Mouse (Mus musculus) common myeloid progenitor, adult 5-6 weeks (primary cell): Measurements from ENCODE around the gene Arhgap45. TPM values are rescaled to one million over a fixed set of nuclear protein-coding genes. Genes with fewer than 3 reads are reported as not detected.

Experiments
- ATAC-seq: replicated peaks from 2 replicates; pipeline ENCODE4 v1.8.0; 2016; ENCODE audit warnings: low read depth, mild to moderate bottlenecking, moderate TSS enrichment, inconsistent platforms; ENCODE audit not compliant: poor library complexity, severe bottlenecking
- total RNA-seq: library from RNA; stranded (forward); fragments of 200-1000, 187-1606 nt; gene quantifications from 2 replicates; pipeline ENCODE4 v1.2.3, GENCODE M21; 2017

The Arhgap45 gene
- total RNA-seq, 1 experiment from 2014 or later = 106 TPM

GRCm38 (mm10) chr10:80011740-80012139, 4.7 kb upstream of the Arhgap45 start:
- no peak for ATAC-seq

- no peak for ATAC-seq
Observed at GRCm38 (mm10) chr10:80013609-80014008, 2.8 kb upstream of the Arhgap45 start.

- no peak for ATAC-seq
Observed at GRCm38 (mm10) chr10:80014484-80015290, 1.8 kb upstream of the Arhgap45 start.

- no peak for ATAC-seq
Observed at GRCm38 (mm10) chr10:80015583-80015982, 870 bp upstream of the Arhgap45 start.

- ATAC-seq = peak; percentile 9
Observed at GRCm38 (mm10) chr10:80016931-80017330, 478 bp downstream of the Arhgap45 start.

GRCm38 (mm10) chr10:80017361-80017760, 908 bp downstream of the Arhgap45 start:
- peak; percentile 53 for ATAC-seq

GRCm38 (mm10) chr10:80017771-80018170, 1.3 kb downstream of the Arhgap45 start:
- no peak for ATAC-seq

- ATAC-seq = no peak
Observed at GRCm38 (mm10) chr10:80018739-80019297, 2.4 kb downstream of the Arhgap45 start.

GRCm38 (mm10) chr10:80019471-80020131, 3.1 kb downstream of the Arhgap45 start:
- no peak for ATAC-seq

- ATAC-seq = no peak
Observed at GRCm38 (mm10) chr10:80020191-80020590, 3.7 kb downstream of the Arhgap45 start.

- no peak for ATAC-seq
Observed at GRCm38 (mm10) chr10:80020603-80021319, 4.3 kb downstream of the Arhgap45 start.

GRCm38 (mm10) chr10:80021320-80021641, 4.8 kb downstream of the Arhgap45 start:
- no peak for ATAC-seq

GRCm38 (mm10) chr10:80022164-80022563, 5.7 kb downstream of the Arhgap45 start:
- peak; percentile 23 for ATAC-seq

GRCm38 (mm10) chr10:80022806-80023205, 6.4 kb downstream of the Arhgap45 start:
- ATAC-seq = no peak

GRCm38 (mm10) chr10:80023758-80024157, 7.3 kb downstream of the Arhgap45 start:
- ATAC-seq = no peak

- peak; percentile 45 for ATAC-seq
Observed at GRCm38 (mm10) chr10:80024229-80025043, 8.0 kb downstream of the Arhgap45 start.

GRCm38 (mm10) chr10:80025044-80025347, 8.5 kb downstream of the Arhgap45 start:
- no peak for ATAC-seq

- ATAC-seq = no peak
Observed at GRCm38 (mm10) chr10:80025463-80025862, 9.0 kb downstream of the Arhgap45 start.

- ATAC-seq = peak; percentile 35
Observed at GRCm38 (mm10) chr10:80025889-80026288, 9.4 kb downstream of the Arhgap45 start.
